Mouse (Mus musculus) liver, embryonic 12.5 days (tissue): Measurements from ENCODE around the gene Gapt. TPM values are rescaled to one million over a fixed set of nuclear protein-coding genes. Genes with fewer than 3 reads are reported as not detected.
"Not testable (repeated sequence)": the region's sequence is repeated elsewhere in the genome, so short reads cannot be mapped to it uniquely, and the experiment has no call there.

Experiments used
- ATAC-seq: fragments of 200-750 bp; cut with Nextera tagmentation; 2 replicates; pipeline ENCODE4 v1.8.0; 2017; ENCODE audit warnings: moderate number of reproducible peaks, mild to moderate bottlenecking, moderate library complexity
- H3K27ac ChIP-seq: fragments of 300-500 bp; sonication (generic); 2 replicates; pipeline ENCODE4 v1.5.1; 2016; ENCODE audit warnings: mild to moderate bottlenecking
- H3K27me3 ChIP-seq: fragments of 300-500 bp; sonication (generic); replicated peaks from 2 replicates; pipeline ENCODE4 v1.6.1; 2016; ENCODE audit warnings: mild to moderate bottlenecking, moderate library complexity
- H3K36me3 ChIP-seq: fragments of 300-500 bp; sonication (generic); 2 replicates; pipeline ENCODE4 v1.6.1; 2016; ENCODE audit warnings: mild to moderate bottlenecking, moderate library complexity
- H3K4me1 ChIP-seq: fragments of 300-500 bp; sonication (generic); 2 replicates; pipeline ENCODE4 v1.6.1; 2016
- H3K4me2 ChIP-seq: fragments of 300-500 bp; sonication (generic); 2 replicates; pipeline ENCODE4 v1.6.1; 2016; ENCODE audit warnings: mild to moderate bottlenecking, moderate library complexity
- H3K4me3 ChIP-seq: fragments of 300-500 bp; sonication (generic); 2 replicates; pipeline ENCODE4 v1.5.1; 2016; ENCODE audit warnings: mild to moderate bottlenecking, moderate library complexity
- H3K9ac ChIP-seq: fragments of 300-500 bp; sonication (generic); 2 replicates; pipeline ENCODE4 v1.6.1; 2016; ENCODE audit warnings: mild to moderate bottlenecking, moderate library complexity
- H3K9me3 ChIP-seq: fragments of 300-500 bp; sonication (generic); replicated peaks from 2 replicates; pipeline ENCODE4 v1.6.1; 2016; ENCODE audit warnings: mild to moderate bottlenecking, moderate library complexity
- WGBS: fragments of 180-500 bp; shearing (Covaris S2); methylation state at CpG from one replicate; pipeline ENCODE4 v1.1.7; 2016; ENCODE audit not compliant: insufficient replicate concordance; 5-methylcytosine and 5-hydroxymethylcytosine counted together
- polyA plus RNA-seq: library from polyadenylated mRNA; unstranded; fragments of >200 nt; fragmentation: Nextera tagmentation; extraction: Ambion mirVana; gene quantifications from 2 replicates; pipeline ENCODE4 v1.2.1, GENCODE M21; 2016

Gapt gene
- 1.1 and 2.0 TPM in 2 replicates for polyA plus RNA-seq

DNA sequence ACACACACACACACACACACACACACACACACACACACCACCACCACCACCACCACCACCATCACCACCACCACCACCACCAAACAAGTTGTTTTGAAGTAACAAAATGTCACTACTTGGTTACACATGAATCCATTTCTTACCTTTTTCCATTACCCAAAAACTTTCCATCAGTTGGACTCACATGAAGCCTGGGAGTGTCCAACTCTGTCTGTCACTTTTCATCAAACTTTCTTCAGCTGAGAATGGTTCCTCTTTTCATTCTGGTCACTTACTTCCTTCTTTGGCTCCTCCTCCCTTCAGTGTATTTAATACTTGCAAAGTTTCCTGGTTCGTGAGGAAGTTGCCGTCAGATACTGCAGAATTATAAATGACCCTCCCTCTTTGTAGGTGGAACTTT is at the start of gene Gapt:
Gene Gapt, minus strand, starts transcription at position 259 of the 400 bp plus-strand sequence.
- Histone ChIP-seq H3K27me3 (no peaks in the 10 kb centered on the region), H3K4me2 (no peak within 1 kb of the TSS), H3K4me1 (no peaks in the 10 kb centered on the region), H3K9me3 (no peaks in the 10 kb centered on the region), H3K27ac (no peak within 1 kb of the TSS), H3K36me3 (no peaks in the 10 kb centered on the region), H3K4me3 (no peak within 1 kb of the TSS; the same call in 1 of the 2 replicates), H3K9ac (no peak within 1 kb of the TSS)
- ATAC-seq, result no peak
- 22% methylated on average over 2 of the region's 2 CpGs for WGBS

DNA sequence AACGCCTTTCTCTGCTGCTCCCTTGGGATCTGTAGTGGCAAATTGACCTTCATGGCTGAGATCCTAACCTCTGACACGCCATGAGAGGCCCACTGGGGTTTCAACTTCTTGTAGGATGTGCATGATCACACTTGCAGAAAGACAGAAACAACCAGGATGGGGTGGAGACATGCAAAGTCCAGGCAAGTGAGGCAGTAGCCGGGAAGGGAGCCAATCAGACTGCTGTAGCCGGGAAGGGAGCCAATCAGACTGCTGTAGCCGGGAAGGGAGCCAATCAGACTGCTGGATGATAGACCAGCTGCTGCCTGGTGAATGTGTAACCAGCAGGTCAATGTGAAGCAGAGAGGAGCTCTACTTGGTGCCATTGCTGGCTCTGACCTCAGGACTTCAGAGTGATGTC is 49.2 kb upstream of the Gapt start:
- no peaks in the 10 kb centered on the region for H3K36me3 ChIP-seq
- H3K27me3 ChIP-seq, result no peaks in the 10 kb centered on the region
- no peak overlapping the region for H3K4me2 ChIP-seq
- no peaks in the 10 kb centered on the region for H3K4me1 ChIP-seq
- no peaks in the 10 kb centered on the region for H3K9me3 ChIP-seq
- no peak overlapping the region for H3K4me3 ChIP-seq
- WGBS, result 66% methylated on average over 5 of the region's 5 CpGs
- no peak for ATAC-seq
- H3K27ac ChIP-seq, result no peak overlapping the region
- H3K9ac ChIP-seq, result no peak overlapping the region

DNA sequence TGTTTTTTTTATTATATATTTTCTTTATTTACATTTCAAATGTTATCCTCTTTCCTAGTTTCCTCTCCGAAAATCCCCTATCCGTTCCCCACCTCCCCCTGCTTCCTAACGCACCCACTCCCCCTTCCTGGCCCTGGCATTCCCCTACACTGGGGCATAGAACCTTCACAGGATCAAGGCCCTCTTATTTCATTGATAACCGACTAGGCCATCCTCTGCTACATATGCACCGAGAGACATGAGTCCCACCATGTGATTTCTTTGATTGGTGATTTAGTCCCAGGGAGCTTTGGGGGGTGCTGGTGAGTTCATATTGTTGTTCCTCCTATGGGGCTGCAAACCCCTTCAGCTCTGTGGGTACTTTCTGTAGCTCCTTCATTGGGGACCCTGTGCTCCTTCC is 47.7 kb upstream of the Gapt start:
- 80% methylated on average over 5 of the region's 5 CpGs for WGBS
- H3K9ac ChIP-seq, H3K9me3 ChIP-seq, H3K27ac ChIP-seq, H3K27me3 ChIP-seq, H3K4me3 ChIP-seq, H3K36me3 ChIP-seq, ATAC-seq, H3K4me1 ChIP-seq, H3K4me2 ChIP-seq: not testable (repeated sequence)

DNA sequence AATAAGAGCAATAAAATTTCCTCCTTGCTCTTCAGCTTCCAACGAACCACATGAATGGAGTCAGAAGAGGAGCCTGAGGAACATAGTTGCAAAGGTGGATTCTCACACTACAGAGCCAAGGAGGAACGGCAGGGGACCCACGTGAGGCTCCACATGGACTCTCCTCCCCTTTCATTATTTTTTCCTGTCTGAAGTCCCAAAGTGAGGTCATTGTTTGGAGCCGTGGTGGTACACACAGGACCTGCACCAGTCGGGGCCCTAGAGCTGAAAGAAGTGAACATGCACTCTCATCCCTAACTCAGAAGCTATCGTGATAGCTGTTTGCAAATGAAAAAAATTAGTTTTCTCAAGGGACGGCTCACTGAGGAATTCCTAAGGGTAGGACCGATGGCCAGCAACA is 47.1 kb upstream of the Gapt start:
- Histone ChIP-seq H3K27ac (no peak overlapping the region), H3K9ac (no peak overlapping the region), H3K27me3 (no peaks in the 10 kb centered on the region), H3K36me3 (peaks cover 9% of the 10 kb centered on the region), H3K4me1 (no peaks in the 10 kb centered on the region), H3K9me3 (no peaks in the 10 kb centered on the region), H3K4me2 (no peak overlapping the region), H3K4me3 (no peak overlapping the region)
- 66% methylated on average over 8 of the region's 8 CpGs for WGBS
- no peak for ATAC-seq

DNA sequence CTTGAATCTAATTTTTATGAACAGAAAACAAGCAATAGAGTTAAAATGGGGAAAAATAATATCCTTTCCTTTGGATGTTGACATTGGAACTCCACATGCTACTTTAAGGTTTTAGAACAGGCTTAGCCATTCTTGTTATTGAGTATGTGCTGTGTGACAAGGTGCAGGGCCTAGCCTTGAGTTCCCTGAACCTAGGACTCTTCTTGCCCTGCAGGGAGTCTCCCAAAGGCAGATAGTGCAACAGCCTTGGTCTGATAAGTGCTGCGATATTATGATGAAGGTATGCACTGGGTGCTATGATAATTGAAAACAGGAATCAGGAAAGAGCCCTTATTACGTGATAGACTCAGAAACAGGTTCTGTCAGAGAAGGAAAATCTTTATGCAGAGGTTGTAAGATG is 44.9 kb upstream of the Gapt start:
- Histone ChIP-seq H3K36me3 (peaks cover 17% of the 10 kb centered on the region), H3K27me3 (peaks cover 8% of the 10 kb centered on the region; the same call in 1 of the 2 replicates), H3K9ac (no peak overlapping the region), H3K4me2 (no peak overlapping the region), H3K27ac (no peak overlapping the region), H3K4me1 (no peaks in the 10 kb centered on the region), H3K4me3 (no peak overlapping the region), H3K9me3 (no peaks in the 10 kb centered on the region)
- ATAC-seq, result no peak
- WGBS, result 70% methylated on average over 2 of the region's 2 CpGs

DNA sequence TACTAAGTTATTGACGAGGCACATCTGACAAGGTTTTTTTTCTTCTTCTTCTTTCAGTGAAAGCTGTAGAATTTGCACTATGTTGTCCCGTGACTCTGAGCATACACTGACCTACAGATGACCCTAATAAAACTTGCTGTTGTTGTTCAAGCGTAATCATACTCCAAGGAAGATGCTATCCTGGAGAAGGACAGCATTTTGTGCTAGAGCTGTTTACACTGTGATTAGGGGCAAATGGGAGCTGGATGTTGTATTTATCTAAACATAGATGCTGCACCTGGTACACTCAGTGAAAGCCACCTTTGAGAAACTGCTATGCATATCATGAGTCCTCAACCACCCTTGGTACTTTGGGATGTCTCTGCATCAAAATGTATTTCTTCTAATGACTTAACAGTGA is 44.4 kb upstream of the Gapt start:
- peaks cover 12% of the 10 kb centered on the region for H3K27me3 ChIP-seq
- H3K4me1 ChIP-seq, result no peaks in the 10 kb centered on the region
- no peak overlapping the region for H3K27ac ChIP-seq
- H3K36me3 ChIP-seq, result peaks cover 17% of the 10 kb centered on the region
- H3K4me2 ChIP-seq, result no peak overlapping the region
- H3K9ac ChIP-seq, result no peak overlapping the region
- 60% methylated on average over 3 of the region's 3 CpGs for WGBS
- ATAC-seq, result no peak
- H3K9me3 ChIP-seq, result no peaks in the 10 kb centered on the region
- no peak overlapping the region for H3K4me3 ChIP-seq

DNA sequence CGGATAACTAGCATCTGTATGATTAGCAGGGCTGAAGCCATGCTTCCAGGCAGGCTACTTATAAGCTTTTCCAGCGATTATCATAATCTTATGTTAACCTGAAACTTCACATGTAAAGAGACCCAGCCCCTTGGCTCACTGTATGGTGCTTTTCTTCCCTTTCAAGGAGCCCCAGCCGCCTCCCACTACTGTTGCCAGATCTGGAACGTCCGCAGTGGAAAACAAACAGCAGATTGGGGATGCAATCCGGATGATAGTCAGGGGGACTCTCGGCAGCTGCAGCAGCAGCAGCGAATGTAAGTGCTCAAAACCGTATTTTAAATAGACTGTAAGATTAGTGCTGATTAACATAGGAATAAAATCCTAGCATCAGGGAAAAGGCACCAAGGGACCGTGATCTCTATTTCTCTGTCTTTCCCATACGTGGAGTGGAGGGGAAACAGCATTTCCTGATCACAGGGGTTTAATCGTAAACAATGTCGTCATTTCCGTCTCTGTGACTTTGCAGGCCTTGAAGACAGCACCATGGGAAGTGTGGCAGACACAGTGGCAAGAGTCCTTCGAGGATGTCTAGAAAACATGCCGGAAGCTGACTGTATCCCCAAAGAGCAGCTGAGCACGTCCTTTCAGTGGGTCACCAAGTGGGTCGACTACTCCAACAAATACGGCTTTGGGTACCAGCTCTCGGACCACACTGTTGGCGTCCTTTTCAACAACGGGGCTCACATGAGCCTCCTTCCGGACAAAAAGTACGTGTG is 41.7 kb upstream of the Gapt start:
- peaks cover 12% of the 10 kb centered on the region for H3K4me1 ChIP-seq
- H3K27me3 ChIP-seq, result peaks cover 40% of the 10 kb centered on the region
- H3K4me3 ChIP-seq, result no peak overlapping the region
- no peak overlapping the region for H3K27ac ChIP-seq
- H3K9ac ChIP-seq, result no peak overlapping the region
- no peaks in the 10 kb centered on the region for H3K9me3 ChIP-seq
- peaks cover 17% of the 10 kb centered on the region for H3K36me3 ChIP-seq
- H3K4me2 ChIP-seq, result no peak overlapping the region
- ATAC-seq, result no peak
- WGBS, result 67% methylated on average over 24 of the region's 24 CpGs

DNA sequence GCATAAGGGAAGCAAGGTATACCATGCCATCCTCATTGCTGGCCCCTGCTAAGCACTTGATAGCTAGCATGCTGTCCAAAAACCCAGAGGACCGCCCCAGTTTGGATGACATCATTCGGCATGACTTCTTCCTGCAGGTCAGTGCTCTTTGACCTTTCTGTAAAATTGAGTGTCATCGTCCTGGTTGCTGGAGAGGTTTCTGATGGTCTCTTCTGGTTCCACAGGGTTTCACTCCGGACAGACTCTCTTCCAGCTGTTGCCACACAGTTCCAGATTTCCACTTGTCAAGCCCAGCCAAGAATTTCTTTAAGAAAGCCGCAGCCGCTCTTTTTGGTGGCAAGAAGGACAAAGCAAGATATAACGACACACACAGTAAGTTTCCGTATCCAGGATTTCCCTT is 40.8 kb upstream of the Gapt start:
- no peak overlapping the region for H3K4me2 ChIP-seq
- no peak for ATAC-seq
- no peak overlapping the region for H3K27ac ChIP-seq
- 77% methylated on average over 8 of the region's 8 CpGs for WGBS
- no peaks in the 10 kb centered on the region for H3K9me3 ChIP-seq
- H3K9ac ChIP-seq, result no peak overlapping the region
- peaks cover 12% of the 10 kb centered on the region for H3K4me1 ChIP-seq
- peaks cover 17% of the 10 kb centered on the region for H3K36me3 ChIP-seq
- no peak overlapping the region for H3K4me3 ChIP-seq
- peaks cover 47% of the 10 kb centered on the region for H3K27me3 ChIP-seq

DNA sequence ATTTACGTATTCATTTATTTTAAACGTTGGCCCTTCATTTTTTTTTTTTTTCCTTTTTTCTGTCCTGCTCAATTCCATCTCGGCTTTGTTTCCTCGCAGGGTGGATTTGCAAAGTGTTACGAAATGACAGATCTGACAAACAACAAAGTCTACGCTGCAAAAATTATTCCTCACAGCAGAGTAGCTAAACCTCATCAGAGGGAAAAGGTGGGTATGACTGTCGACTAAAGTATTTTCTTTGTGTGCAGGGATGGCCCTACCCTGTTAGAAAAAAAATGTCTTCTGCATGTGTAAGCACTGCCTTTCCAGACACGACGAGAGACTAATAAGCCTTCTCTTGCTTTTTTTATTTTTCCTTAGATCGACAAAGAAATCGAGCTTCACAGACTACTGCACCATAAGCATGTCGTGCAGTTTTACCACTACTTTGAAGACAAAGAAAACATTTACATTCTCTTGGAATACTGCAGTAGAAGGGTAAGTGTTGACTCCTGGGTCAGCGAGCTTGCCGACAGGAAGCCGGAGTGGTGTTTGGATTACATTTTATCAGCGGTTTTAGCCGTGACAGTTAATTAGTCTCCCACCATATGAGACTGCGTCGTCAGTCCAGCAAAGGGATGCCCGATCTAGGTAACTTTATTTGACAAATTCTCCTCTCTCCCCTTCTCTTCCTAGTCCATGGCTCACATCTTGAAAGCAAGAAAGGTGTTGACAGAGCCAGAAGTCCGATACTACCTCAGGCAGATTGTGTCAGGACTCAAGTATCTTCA is 39.1 kb upstream of the Gapt start:
- Histone ChIP-seq H3K36me3 (peaks cover 17% of the 10 kb centered on the region), H3K9me3 (no peaks in the 10 kb centered on the region), H3K27ac (no peak overlapping the region), H3K4me2 (peak overlapping the region; percentile 91), H3K27me3 (peaks cover 50% of the 10 kb centered on the region), H3K9ac (no peak overlapping the region), H3K4me1 (peaks cover 12% of the 10 kb centered on the region), H3K4me3 (peak overlapping the region; percentile 60)
- ATAC-seq, result no peak
- WGBS, result 10% methylated on average over 21 of the region's 21 CpGs

DNA sequence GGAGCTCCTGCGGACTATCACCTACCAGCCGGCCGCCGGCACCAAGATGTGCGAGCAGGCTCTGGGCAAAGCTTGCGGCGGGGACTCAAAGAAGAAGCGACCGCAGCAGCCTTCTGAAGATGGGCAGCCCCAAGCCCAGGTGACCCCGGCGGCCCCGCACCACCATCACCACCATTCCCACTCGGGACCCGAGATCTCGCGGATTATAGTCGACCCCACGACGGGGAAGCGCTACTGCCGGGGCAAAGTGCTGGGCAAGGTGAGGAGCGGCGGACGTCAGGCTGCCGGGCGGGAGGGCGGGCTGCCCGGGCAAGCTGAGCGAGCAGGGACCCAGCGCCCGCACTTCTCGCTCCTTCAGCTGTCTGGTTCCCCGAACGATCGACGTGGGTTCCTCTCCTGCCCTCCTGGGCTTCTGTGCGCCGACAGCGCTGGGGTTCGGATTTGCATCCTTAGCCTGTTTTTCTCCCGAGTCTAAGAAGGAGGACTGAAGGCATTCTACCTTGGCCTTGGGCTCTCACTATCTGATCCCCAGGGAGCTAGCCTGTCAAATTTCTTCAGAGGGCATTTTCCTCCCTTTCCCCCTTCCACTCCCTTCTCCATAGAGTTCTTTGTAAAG is 38.3 kb upstream of the Gapt start:
- Histone ChIP-seq H3K4me2 (peak overlapping the region; percentile 91), H3K9me3 (no peaks in the 10 kb centered on the region), H3K9ac (peak overlapping the region; percentile 61), H3K27ac (no peak overlapping the region), H3K27me3 (peaks cover 50% of the 10 kb centered on the region), H3K4me1 (peaks cover 12% of the 10 kb centered on the region), H3K4me3 (peak overlapping the region; percentile 60), H3K36me3 (peaks cover 16% of the 10 kb centered on the region; the same call in 1 of the 2 replicates)
- ATAC-seq, result peak; percentile 25; the same call in 1 of the 2 replicates
- 1% methylated on average over 41 of the region's 41 CpGs for WGBS

DNA sequence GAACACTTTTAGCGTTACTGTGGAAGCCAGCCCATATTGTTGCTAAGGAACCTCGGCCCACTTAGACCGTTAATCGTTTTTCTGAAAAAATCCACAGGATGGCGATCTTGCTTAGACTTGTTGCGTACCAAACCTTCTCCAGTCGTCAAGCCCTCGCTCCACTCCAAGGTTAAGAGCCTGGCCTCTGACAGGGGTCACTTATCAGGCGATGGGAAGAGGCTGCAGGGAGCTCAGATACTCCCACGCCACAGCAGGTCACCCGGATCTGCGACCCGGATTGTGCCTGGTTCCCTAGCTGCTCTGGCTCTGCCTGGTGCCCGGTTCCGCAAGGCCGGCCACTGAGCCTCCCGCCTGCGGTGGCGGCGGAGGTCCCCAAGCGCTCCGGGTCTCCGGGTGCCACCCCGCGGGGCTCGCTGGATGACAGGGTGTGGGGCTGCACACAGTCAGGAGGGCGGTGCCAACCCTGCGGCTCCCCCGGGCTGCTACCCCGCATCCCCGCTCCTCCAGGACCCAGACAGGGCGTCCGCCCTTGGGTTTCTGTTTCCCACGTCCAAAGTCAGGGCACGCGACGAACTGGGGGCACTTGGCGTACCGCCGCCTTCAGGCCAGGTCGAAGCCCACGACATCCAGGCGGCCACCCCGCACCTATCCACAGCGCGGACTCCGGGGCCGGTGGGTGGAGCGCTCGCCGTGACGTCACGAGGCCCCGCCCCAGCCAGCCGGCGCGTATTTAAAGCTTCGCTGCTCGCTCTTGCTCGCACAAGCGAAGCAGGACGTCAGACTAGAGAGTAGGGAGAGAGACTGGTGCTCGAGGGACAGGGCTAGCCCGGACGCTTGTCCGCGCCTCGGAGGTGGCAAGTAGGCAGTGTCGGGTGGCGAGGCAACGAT is 37.5 kb upstream of the Gapt start, which contains the start of gene Plk2:
Gene Plk2, plus strand, starts transcription at position 756 of the 888 bp plus-strand sequence.
- Histone ChIP-seq H3K4me2 (peak within 1 kb of the TSS; percentile 91), H3K27ac (peak within 1 kb of the TSS; percentile 48; the same call in 1 of the 2 replicates), H3K4me3 (peak within 1 kb of the TSS; percentile 60), H3K9ac (peak within 1 kb of the TSS; percentile 61), H3K36me3 (peaks cover 13% of the 10 kb centered on the region; the same call in 1 of the 2 replicates), H3K27me3 (peaks cover 50% of the 10 kb centered on the region), H3K4me1 (peaks cover 12% of the 10 kb centered on the region), H3K9me3 (no peaks in the 10 kb centered on the region)
- WGBS, result under 1% methylated on average over 71 of the region's 71 CpGs
- ATAC-seq, result peak; percentile 90
